Mouse (Mus musculus): ENCODE results near the gene Zdhhc3. TPM values are rescaled to one million over a fixed set of nuclear protein-coding genes. Genes with fewer than 3 reads are reported as not detected.
A peak's percentile ranks its signal among the peaks of the same experiment; 100 is the strongest.

Gene Zdhhc3
- 74.4 TPM in 2 replicates for polyA plus RNA-seq (2016; fragmentation: Nextera tagmentation; extraction: Ambion mirVana)

- H3K27me3 ChIP-seq: no peaks in the 10 kb centered on the region
- WGBS: under 1% methylated on average over 79 of the region's 79 CpGs
- H3K36me3 ChIP-seq: peaks cover 28% of the 10 kb centered on the region
- peaks cover 20% of the 10 kb centered on the region for H3K4me1 ChIP-seq (replicated peaks)
- ATAC-seq (ENCODE audit: insufficient number of reproducible peaks, insufficient read depth, low FRiP score, low TSS enrichment, low read depth): peak; percentile 94
- peak within 1 kb of the TSS; percentile 91 for H3K4me3 ChIP-seq (replicated peaks)
- H3K4me2 ChIP-seq: peak within 1 kb of the TSS; percentile 81
- H3K9me3 ChIP-seq: no peaks in the 10 kb centered on the region
- H3K9ac ChIP-seq (replicated peaks): peak within 1 kb of the TSS; percentile 94
- H3K27ac ChIP-seq: peak within 1 kb of the TSS; percentile 93
Observed at GRCm38 (mm10) chr9:123112805-123113521, at the start of gene Zdhhc3, which contains the start of gene Exosc7. TSS of gene Zdhhc3 (minus strand) at chr9:123113205. TSS of gene Exosc7 (plus strand) at chr9:123113215.

- H3K9ac ChIP-seq (replicated peaks): no peak overlapping the region
- no peak for ATAC-seq (ENCODE audit: insufficient number of reproducible peaks, insufficient read depth, low FRiP score, low TSS enrichment, low read depth)
- H3K4me3 ChIP-seq (replicated peaks): no peak overlapping the region
- no peak overlapping the region for H3K27ac ChIP-seq
- no peak overlapping the region for H3K4me2 ChIP-seq
- H3K4me1 ChIP-seq (replicated peaks): peaks cover 4% of the 10 kb centered on the region; the same call in 1 of the 2 replicates
- 79% methylated on average over 2 of the region's 2 CpGs for WGBS
- no peaks in the 10 kb centered on the region for H3K27me3 ChIP-seq
- no peaks in the 10 kb centered on the region for H3K9me3 ChIP-seq
- H3K36me3 ChIP-seq: no peaks in the 10 kb centered on the region
Observed at GRCm38 (mm10) chr9:123161792-123162191, 48.8 kb upstream of the Zdhhc3 start.

DNA sequence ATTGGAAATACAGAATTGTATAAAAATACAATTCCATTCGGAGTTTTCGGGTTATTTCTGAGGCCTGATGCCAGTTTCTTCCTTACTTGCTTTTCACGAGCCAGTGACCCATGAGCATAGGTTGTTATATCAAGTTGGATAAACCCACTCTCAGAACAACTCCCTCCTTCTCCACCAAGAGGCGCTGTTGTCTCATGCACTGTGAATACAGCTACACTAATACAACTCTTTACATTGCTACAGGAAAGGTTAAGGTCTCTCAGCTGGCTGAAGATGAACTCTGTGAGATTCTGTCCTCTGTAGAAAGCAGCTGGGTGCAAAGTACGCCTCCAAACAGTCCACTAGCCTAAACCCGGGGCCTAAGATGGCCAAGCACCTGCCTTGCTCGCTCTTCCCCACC lies 46.3 kb upstream of the Zdhhc3 start:
- Histone ChIP-seq H3K36me3 (no peaks in the 10 kb centered on the region), H3K27me3 (peaks cover 5% of the 10 kb centered on the region), H3K4me3 (replicated peaks) (no peak overlapping the region), H3K9me3 (no peaks in the 10 kb centered on the region), H3K27ac (no peak overlapping the region), H3K9ac (replicated peaks) (no peak overlapping the region), H3K4me1 (replicated peaks) (no peaks in the 10 kb centered on the region), H3K4me2 (no peak overlapping the region)
- ATAC-seq (ENCODE audit: insufficient number of reproducible peaks, insufficient read depth, low FRiP score, low TSS enrichment, low read depth): no peak
- 63% methylated on average over 7 of the region's 7 CpGs for WGBS

- peaks cover 5% of the 10 kb centered on the region for H3K27me3 ChIP-seq
- H3K4me2 ChIP-seq: no peak overlapping the region
- H3K27ac ChIP-seq: no peak overlapping the region
- no peak for ATAC-seq (ENCODE audit: insufficient number of reproducible peaks, insufficient read depth, low FRiP score, low TSS enrichment, low read depth)
- no peak overlapping the region for H3K9ac ChIP-seq (replicated peaks)
- WGBS: 63% methylated on average over 8 of the region's 8 CpGs
- H3K9me3 ChIP-seq: no peaks in the 10 kb centered on the region
- H3K36me3 ChIP-seq: no peaks in the 10 kb centered on the region
- no peak overlapping the region for H3K4me3 ChIP-seq (replicated peaks)
- no peaks in the 10 kb centered on the region for H3K4me1 ChIP-seq (replicated peaks)
Observed at GRCm38 (mm10) chr9:123158125-123158836, 45.3 kb upstream of the Zdhhc3 start.

- H3K27me3 ChIP-seq: peaks cover 5% of the 10 kb centered on the region
Observed at GRCm38 (mm10) chr9:123157699-123158098, 44.7 kb upstream of the Zdhhc3 start.

GRCm38 (mm10) chr9:123156910-123157361 lies 43.9 kb upstream of the Zdhhc3 start:
- 0 out of 2 replicates have a peak, but pooled peaks have one; percentile 53 for ATAC-seq (ENCODE audit: insufficient number of reproducible peaks, insufficient read depth, low FRiP score, low TSS enrichment, low read depth)
- Histone ChIP-seq H3K9ac (replicated peaks) (no peak overlapping the region), H3K9me3 (no peaks in the 10 kb centered on the region), H3K36me3 (no peaks in the 10 kb centered on the region), H3K27ac (no peak overlapping the region), H3K4me2 (peak overlapping the region; percentile 52), H3K4me3 (replicated peaks) (peak overlapping the region; percentile 28), H3K4me1 (replicated peaks) (no peaks in the 10 kb centered on the region), H3K27me3 (peaks cover 5% of the 10 kb centered on the region)
- WGBS: 32% methylated on average over 30 of the region's 30 CpGs

More at GRCm38 (mm10) chr9:123157699-123158098, 44.7 kb upstream of the Zdhhc3 start:
- no peak for ATAC-seq (ENCODE audit: insufficient number of reproducible peaks, insufficient read depth, low FRiP score, low TSS enrichment, low read depth)
- Histone ChIP-seq H3K27ac (no peak overlapping the region), H3K9ac (replicated peaks) (no peak overlapping the region), H3K9me3 (no peaks in the 10 kb centered on the region), H3K4me3 (replicated peaks) (no peak overlapping the region), H3K36me3 (no peaks in the 10 kb centered on the region), H3K4me2 (no peak overlapping the region), H3K4me1 (replicated peaks) (no peaks in the 10 kb centered on the region)

GRCm38 (mm10) chr9:123153121-123153520 lies 40.1 kb upstream of the Zdhhc3 start:
- WGBS: 70% methylated on average over 2 of the region's 2 CpGs
- Histone ChIP-seq H3K27ac (no peak overlapping the region), H3K9ac (replicated peaks) (no peak overlapping the region), H3K4me3 (replicated peaks) (no peak overlapping the region), H3K4me2 (no peak overlapping the region), H3K4me1 (replicated peaks) (no peaks in the 10 kb centered on the region), H3K9me3 (no peaks in the 10 kb centered on the region), H3K36me3 (no peaks in the 10 kb centered on the region), H3K27me3 (peaks cover 5% of the 10 kb centered on the region)
- ATAC-seq (ENCODE audit: insufficient number of reproducible peaks, insufficient read depth, low FRiP score, low TSS enrichment, low read depth): no peak

- no peaks in the 10 kb centered on the region for H3K36me3 ChIP-seq
- H3K9me3 ChIP-seq: no peaks in the 10 kb centered on the region
- no peak overlapping the region for H3K9ac ChIP-seq (replicated peaks)
- WGBS: 68% methylated on average over 3 of the region's 3 CpGs
- H3K27ac ChIP-seq: no peak overlapping the region
- no peak overlapping the region for H3K4me3 ChIP-seq (replicated peaks)
- no peak for ATAC-seq (ENCODE audit: insufficient number of reproducible peaks, insufficient read depth, low FRiP score, low TSS enrichment, low read depth)
- H3K27me3 ChIP-seq: peaks cover 5% of the 10 kb centered on the region
- H3K4me1 ChIP-seq (replicated peaks): no peaks in the 10 kb centered on the region
- no peak overlapping the region for H3K4me2 ChIP-seq
Observed at GRCm38 (mm10) chr9:123152026-123152425, 39.0 kb upstream of the Zdhhc3 start.

GRCm38 (mm10) chr9:123151561-123151960 lies 38.6 kb upstream of the Zdhhc3 start:
- no peak overlapping the region for H3K4me3 ChIP-seq (replicated peaks)
- H3K4me2 ChIP-seq: no peak overlapping the region
- H3K27ac ChIP-seq: no peak overlapping the region
- no peaks in the 10 kb centered on the region for H3K4me1 ChIP-seq (replicated peaks)
- H3K9me3 ChIP-seq: no peaks in the 10 kb centered on the region
- H3K9ac ChIP-seq (replicated peaks): no peak overlapping the region
- H3K36me3 ChIP-seq: no peaks in the 10 kb centered on the region
- 44% methylated on average over 1 of the region's 1 CpGs for WGBS
- peaks cover 4% of the 10 kb centered on the region for H3K27me3 ChIP-seq
- ATAC-seq (ENCODE audit: insufficient number of reproducible peaks, insufficient read depth, low FRiP score, low TSS enrichment, low read depth): no peak

DNA sequence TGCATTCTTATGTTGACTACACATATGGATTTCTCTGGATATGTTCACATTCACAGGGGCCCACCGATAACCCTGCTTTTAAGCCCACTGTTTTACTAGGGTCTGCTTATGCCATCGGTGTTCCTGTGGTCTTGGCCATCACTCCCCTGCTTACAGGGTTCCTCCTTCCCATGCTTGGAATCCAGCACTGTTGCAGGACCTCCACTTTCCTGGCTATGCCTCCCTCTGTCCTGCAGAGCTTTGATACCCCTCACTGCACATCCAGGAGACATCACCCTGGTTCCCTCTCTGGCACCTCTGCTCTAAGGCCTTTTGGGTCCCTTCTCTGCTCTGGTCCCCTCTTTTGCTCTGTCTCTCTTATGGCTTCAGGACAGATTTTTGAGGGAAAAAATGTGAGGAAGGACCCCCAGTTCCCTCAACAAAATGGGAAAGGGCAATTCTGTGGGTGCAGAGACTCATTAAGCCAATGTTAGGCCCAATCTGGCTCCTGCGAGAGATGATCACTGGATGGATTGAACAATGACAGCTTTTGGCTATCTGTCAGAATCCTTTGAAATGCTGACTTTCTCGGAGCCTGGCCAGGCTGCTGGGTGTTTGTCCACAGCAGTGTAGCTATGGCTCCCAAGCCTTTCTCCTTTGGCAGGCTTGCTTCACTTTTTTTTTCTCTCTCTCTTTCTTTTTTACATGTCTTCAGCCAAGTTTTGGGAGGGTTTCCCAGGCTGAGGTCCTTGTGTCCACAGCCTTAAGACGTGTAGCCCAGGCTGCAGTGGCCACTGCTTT lies 37.4 kb upstream of the Zdhhc3 start, which contains the start of gene Clec3b:
Gene Clec3b, plus strand, starts transcription at position 706 of the 780 bp plus-strand sequence.
- H3K27me3 ChIP-seq: no peaks in the 10 kb centered on the region
- H3K4me1 ChIP-seq (replicated peaks): no peaks in the 10 kb centered on the region
- no peak within 1 kb of the TSS for H3K4me2 ChIP-seq
- no peak for ATAC-seq (ENCODE audit: insufficient number of reproducible peaks, insufficient read depth, low FRiP score, low TSS enrichment, low read depth)
- no peak within 1 kb of the TSS for H3K4me3 ChIP-seq (replicated peaks)
- no peak within 1 kb of the TSS for H3K27ac ChIP-seq
- peaks cover 3% of the 10 kb centered on the region; the same call in 1 of the 2 replicates for H3K9me3 ChIP-seq
- H3K9ac ChIP-seq (replicated peaks): no peak within 1 kb of the TSS
- H3K36me3 ChIP-seq: no peaks in the 10 kb centered on the region; the same call in 1 of the 2 replicates
- 88% methylated on average over 5 of the region's 5 CpGs for WGBS

- H3K36me3 ChIP-seq: peaks cover 3% of the 10 kb centered on the region; the same call in 1 of the 2 replicates
- no peak overlapping the region for H3K4me2 ChIP-seq
- H3K4me1 ChIP-seq (replicated peaks): no peaks in the 10 kb centered on the region
- no peak overlapping the region for H3K27ac ChIP-seq
- peaks cover 18% of the 10 kb centered on the region for H3K9me3 ChIP-seq
- H3K9ac ChIP-seq (replicated peaks): no peak overlapping the region
- no peak for ATAC-seq (ENCODE audit: insufficient number of reproducible peaks, insufficient read depth, low FRiP score, low TSS enrichment, low read depth)
- H3K27me3 ChIP-seq: no peaks in the 10 kb centered on the region
- no peak overlapping the region for H3K4me3 ChIP-seq (replicated peaks)
- 81% methylated on average over 5 of the region's 5 CpGs for WGBS
Observed at GRCm38 (mm10) chr9:123148430-123148829, 35.4 kb upstream of the Zdhhc3 start.
